Comparison of ENCODE assay signal across 8 mouse cellular contexts in genomic region chr2:32629276-32629976, GRCm38 (mm10). TPM values are rescaled to one million over a fixed set of nuclear protein-coding genes. Genes with fewer than 3 reads are reported as not detected.
DNase-seq lines count a peak whose midpoint lies in the region; ATAC-seq and TF ChIP-seq lines count a peak whose summit lies in the region.

No protein-coding gene starts in this region.

- WGBS in cerebellum, adult 2 months: 46% methylated on average over 9 of the region's 9 CpGs
- WGBS in hindbrain, embryonic 10.5 days: 30% methylated on average over 9 of the region's 9 CpGs
- WGBS in limb, embryonic 14.5 days: 41% methylated on average over 9 of the region's 9 CpGs
- 30% methylated on average over 9 of the region's 9 CpGs for WGBS in neural tube, embryonic 15.5 days

- no peak overlapping the region; the same call in none of the 2 replicates for H3K9ac ChIP-seq in limb, embryonic 14.5 days (ENCODE audit: low read depth, low read length, severe bottlenecking)
- H3K9ac ChIP-seq in neural tube, embryonic 15.5 days (replicated peaks): peak overlapping the region; percentile 3; the same call in 1 of the 2 replicates

- no peaks in the 10 kb centered on the region for H3K27me3 ChIP-seq in cerebellum, adult 2 months (ENCODE audit: control insufficient read depth, insufficient read depth, low read length)
- H3K27me3 ChIP-seq in hindbrain, embryonic 10.5 days (ENCODE audit: insufficient read depth, poor library complexity, severe bottlenecking): 0 out of 2 replicates have a peak, but pooled peaks cover 6% of the 10 kb centered on the region
- no peaks in the 10 kb centered on the region for H3K27me3 ChIP-seq in limb, embryonic 14.5 days (ENCODE audit: control insufficient read depth, insufficient read depth, low read length)
- H3K27me3 ChIP-seq in neural tube, embryonic 15.5 days (replicated peaks): no peaks in the 10 kb centered on the region

- no peak for ATAC-seq in limb, embryonic 14.5 days (ENCODE audit: low FRiP score, low read depth)
- peak; percentile 11; the same call in 1 of the 2 replicates for ATAC-seq in neural tube, embryonic 15.5 days (ENCODE audit: low FRiP score)

- TF ChIP-seq POLR2A in cerebellum, adult 2 months (IDR thresholded peaks at IDR 0.05; ENCODE audit: borderline replicate concordance, insufficient read depth, low read length): no peak
- TF ChIP-seq POLR2A in limb, embryonic 14.5 days (IDR thresholded peaks at IDR 0.05; ENCODE audit: borderline replicate concordance, extremely low read depth, insufficient read depth, insufficient read length): no peak

- no peak overlapping the region for H3K27ac ChIP-seq in cerebellum, adult 2 months (ENCODE audit: insufficient read depth, low read length)
- H3K27ac ChIP-seq in hindbrain, embryonic 10.5 days: peak overlapping the region; percentile 86
- H3K27ac ChIP-seq in limb, embryonic 14.5 days (replicated peaks; ENCODE audit: low read depth, low read length): peak overlapping the region; percentile 43; the same call in 1 of the 2 replicates
- peak overlapping the region; percentile 66 for H3K27ac ChIP-seq in neural tube, embryonic 15.5 days (replicated peaks)

- TF ChIP-seq CTCF in cerebellum, adult 2 months (IDR thresholded peaks at IDR 0.05; ENCODE audit: borderline replicate concordance, insufficient read depth, low read depth, low read length): no peak

- H3K4me2 ChIP-seq in limb, embryonic 14.5 days (replicated peaks; ENCODE audit: low read depth, low read length, severe bottlenecking): peak overlapping the region; percentile 26; the same call in 1 of the 2 replicates
- H3K4me2 ChIP-seq in neural tube, embryonic 15.5 days: peak overlapping the region; percentile 28

- H3K4me3 ChIP-seq in cerebellum, adult 2 months (replicated peaks; ENCODE audit: insufficient read depth, low read depth, low read length): no peak overlapping the region
- peak overlapping the region; percentile 33 for H3K4me3 ChIP-seq in hindbrain, embryonic 10.5 days
- no peak overlapping the region for H3K4me3 ChIP-seq in limb, embryonic 14.5 days (replicated peaks; ENCODE audit: low read length)
- no peak overlapping the region for H3K4me3 ChIP-seq in neural tube, embryonic 15.5 days (replicated peaks)

- peaks cover 60% of the 10 kb centered on the region for H3K4me1 ChIP-seq in cerebellum, adult 2 months (ENCODE audit: control insufficient read depth, insufficient read depth, low read length)
- peaks cover 93% of the 10 kb centered on the region for H3K4me1 ChIP-seq in hindbrain, embryonic 10.5 days (replicated peaks)
- H3K4me1 ChIP-seq in limb, embryonic 14.5 days (ENCODE audit: control insufficient read depth, insufficient read depth, low read length): peaks cover 43% of the 10 kb centered on the region
- peaks cover 74% of the 10 kb centered on the region for H3K4me1 ChIP-seq in neural tube, embryonic 15.5 days

- DNase-seq in cerebellum, adult 2 months: peak; percentile 47 to 49
- no peak for DNase-seq in cerebellum, postnatal 36 days
- DNase-seq in 416B (ENCODE audit: low read depth): peak; percentile 90
- DNase-seq in embryo, embryonic 9.5 days (ENCODE audit: extremely low spot score): peak; percentile 82
- peak; percentile 88 for DNase-seq in hindbrain, embryonic 10.5 days (ENCODE audit: low spot score)
- DNase-seq in limb, embryonic 14.5 days (ENCODE audit: low spot score): peak; percentile 55
- no peak for DNase-seq in thymus, postnatal 14 days

- peaks cover 11% of the 10 kb centered on the region for H3K36me3 ChIP-seq in hindbrain, embryonic 10.5 days
- H3K36me3 ChIP-seq in limb, embryonic 14.5 days (ENCODE audit: control insufficient read depth, insufficient read depth, low read length): no peaks in the 10 kb centered on the region
- peaks cover 3% of the 10 kb centered on the region; the same call in 1 of the 2 replicates for H3K36me3 ChIP-seq in neural tube, embryonic 15.5 days

- H3K9me3 ChIP-seq in hindbrain, embryonic 10.5 days: no peaks in the 10 kb centered on the region
- no peaks in the 10 kb centered on the region for H3K9me3 ChIP-seq in limb, embryonic 14.5 days (ENCODE audit: control insufficient read depth, low read length)
- no peaks in the 10 kb centered on the region for H3K9me3 ChIP-seq in neural tube, embryonic 15.5 days (replicated peaks)

RNA-seq across cellular contexts. Expression of gene Ak1, which starts 7.9 kb away (rescaled TPM):
- 127 and 132 TPM in 2 replicates for polyA plus RNA-seq in cerebellum, adult 2 months (2012; rRNA removed)
- polyA plus RNA-seq in hindbrain, embryonic 10.5 days (2016; fragmentation: Nextera tagmentation; extraction: Ambion mirVana): 26.9 and 37.6 TPM in 2 replicates
- polyA plus RNA-seq in limb, embryonic 14.5 days (2012; rRNA removed): 25.5 and 26.7 TPM in 2 replicates
- 44.1 and 56.2 TPM in 2 replicates for polyA plus RNA-seq in limb, embryonic 14.5 days (2014; fragmentation: Nextera tagmentation; extraction: Ambion mirVana)
- polyA plus RNA-seq in neural tube, embryonic 15.5 days (2015; fragmentation: Nextera tagmentation; extraction: Ambion mirVana): 88.5 and 103 TPM in 2 replicates

RNA-seq across cellular contexts. Expression of gene Eng, which starts 17.0 kb away (rescaled TPM):
- polyA plus RNA-seq in cerebellum, adult 2 months (2012; rRNA removed): 28.0 and 31.6 TPM in 2 replicates
- polyA plus RNA-seq in hindbrain, embryonic 10.5 days (2016; fragmentation: Nextera tagmentation; extraction: Ambion mirVana): 28.8 and 35.8 TPM in 2 replicates
- 61.4 and 91.8 TPM in 2 replicates for polyA plus RNA-seq in limb, embryonic 14.5 days (2012; rRNA removed)
- polyA plus RNA-seq in limb, embryonic 14.5 days (2014; fragmentation: Nextera tagmentation; extraction: Ambion mirVana): 49.3 and 52.2 TPM in 2 replicates
- polyA plus RNA-seq in neural tube, embryonic 15.5 days (2015; fragmentation: Nextera tagmentation; extraction: Ambion mirVana): 29.6 and 40.5 TPM in 2 replicates

RNA-seq across cellular contexts. Expression of gene St6galnac6, which starts 29.9 kb away (rescaled TPM):
- 89.5 TPM in 2 replicates for polyA plus RNA-seq in cerebellum, adult 2 months (2012; rRNA removed)
- polyA plus RNA-seq in hindbrain, embryonic 10.5 days (2016; fragmentation: Nextera tagmentation; extraction: Ambion mirVana): 12.7 and 14.1 TPM in 2 replicates
- polyA plus RNA-seq in limb, embryonic 14.5 days (2012; rRNA removed): 39.2 and 52.9 TPM in 2 replicates
- polyA plus RNA-seq in limb, embryonic 14.5 days (2014; fragmentation: Nextera tagmentation; extraction: Ambion mirVana): 10.7 and 11.7 TPM in 2 replicates
- 13.5 and 14.4 TPM in 2 replicates for polyA plus RNA-seq in neural tube, embryonic 15.5 days (2015; fragmentation: Nextera tagmentation; extraction: Ambion mirVana)

RNA-seq across cellular contexts. Expression of gene St6galnac4, which starts 42.5 kb away (rescaled TPM):
- polyA plus RNA-seq in cerebellum, adult 2 months (2012; rRNA removed): 91.4 and 101 TPM in 2 replicates
- 19.8 and 21.0 TPM in 2 replicates for polyA plus RNA-seq in hindbrain, embryonic 10.5 days (2016; fragmentation: Nextera tagmentation; extraction: Ambion mirVana)
- polyA plus RNA-seq in limb, embryonic 14.5 days (2012; rRNA removed): 31.8 and 44.9 TPM in 2 replicates
- 33.3 and 33.9 TPM in 2 replicates for polyA plus RNA-seq in limb, embryonic 14.5 days (2014; fragmentation: Nextera tagmentation; extraction: Ambion mirVana)
- polyA plus RNA-seq in neural tube, embryonic 15.5 days (2015; fragmentation: Nextera tagmentation; extraction: Ambion mirVana): 43.9 and 44.6 TPM in 2 replicates

RNA-seq across cellular contexts. Expression of gene 9430097D07Rik, which starts 53.9 kb away (rescaled TPM):
- 0.59 and 0.60 TPM in 2 replicates for polyA plus RNA-seq in cerebellum, adult 2 months (2012; rRNA removed)
- 0.11 and 0.39 TPM in 2 replicates for polyA plus RNA-seq in hindbrain, embryonic 10.5 days (2016; fragmentation: Nextera tagmentation; extraction: Ambion mirVana)
- polyA plus RNA-seq in limb, embryonic 14.5 days (2012; rRNA removed): 0.09 TPM in 1 of 2 replicates, not detected in the other
- polyA plus RNA-seq in limb, embryonic 14.5 days (2014; fragmentation: Nextera tagmentation; extraction: Ambion mirVana): 0.17 TPM in 1 of 2 replicates, not detected in the other
- 0.59 and 0.99 TPM in 2 replicates for polyA plus RNA-seq in neural tube, embryonic 15.5 days (2015; fragmentation: Nextera tagmentation; extraction: Ambion mirVana)

Comparison
In these comparisons a context has a peak if more than half of its experiments do, and no peak if none do; other contexts are left out.
1. DNase-seq: peak in cerebellum, adult 2 months (2 of 2), 416B (single experiment), embryo, embryonic 9.5 days (single experiment), hindbrain, embryonic 10.5 days (single experiment) and limb, embryonic 14.5 days (single experiment); none in cerebellum, postnatal 36 days (0 of 2) and thymus, postnatal 14 days (single experiment).